Mouse (Mus musculus) heart, embryonic 14.5 days (tissue): ENCODE data around the gene Galt. TPM values are rescaled to one million over a fixed set of nuclear protein-coding genes. Genes with fewer than 3 reads are reported as not detected.
A peak's percentile ranks its signal among the peaks of the same experiment; 100 is the strongest.
"Not testable (repeated sequence)": the region's sequence is repeated elsewhere in the genome, so short reads cannot be mapped to it uniquely, and the experiment has no call there.

Source experiments
- ATAC-seq: fragments of 200-750 bp; cut with Nextera tagmentation; 2 replicates; pipeline ENCODE4 v1.8.0; 2017; ENCODE audit warnings: low read depth, moderate TSS enrichment; ENCODE audit not compliant: insufficient number of reproducible peaks, insufficient read depth, low FRiP score
- H3K27ac ChIP-seq, 2 experiments: fragments of 200-500 bp in 1 of 2; fragments of 300-500 bp in 1 of 2; sonication (generic) in 1 of 2; replicated peaks in 1 of 2; 2 replicates each; pipeline ENCODE4 v1.5.1; 2012 to 2014; ENCODE audit warnings: low read depth in 2 of 2, low read length in 2 of 2, control low read depth in 1 of 2, mild to moderate bottlenecking in 1 of 2, mixed read lengths in 1 of 2; ENCODE audit not compliant: control insufficient read depth in 1 of 2, insufficient read depth in 1 of 2
- H3K27me3 ChIP-seq: fragments of 300-500 bp; sonication (generic); 2 replicates; pipeline ENCODE4 v1.6.1; 2014; ENCODE audit warnings: mild to moderate bottlenecking, low read length, control low read depth; ENCODE audit not compliant: control insufficient read depth, insufficient read depth
- H3K36me3 ChIP-seq: fragments of 300-500 bp; sonication (generic); 2 replicates; pipeline ENCODE4 v1.6.1; 2014; ENCODE audit warnings: mild to moderate bottlenecking, control low read depth, low read length, mixed read lengths; ENCODE audit not compliant: control insufficient read depth, insufficient read depth
- H3K4me1 ChIP-seq, 2 experiments: fragments of 200-500 bp in 1 of 2; fragments of 300-500 bp in 1 of 2; sonication (generic) in 1 of 2; 2 replicates each; pipeline ENCODE4 v1.6.1; 2012 to 2014; ENCODE audit warnings: low read length in 2 of 2, control low read depth in 1 of 2, mixed read lengths in 1 of 2; ENCODE audit not compliant: control insufficient read depth in 2 of 2, insufficient read depth in 2 of 2
- H3K4me2 ChIP-seq: fragments of 300-500 bp; sonication (generic); 2 replicates; pipeline ENCODE4 v1.6.1; 2014; ENCODE audit warnings: mild to moderate bottlenecking, low read length
- H3K4me3 ChIP-seq, 2 experiments: fragments of 200-500 bp in 1 of 2; fragments of 300-500 bp in 1 of 2; sonication (generic) in 1 of 2; 2 replicates each; pipeline ENCODE4 v1.5.1; 2012 to 2014; ENCODE audit warnings: low read length in 2 of 2, mild to moderate bottlenecking in 2 of 2, control low read depth in 1 of 2, low read depth in 1 of 2, moderate library complexity in 1 of 2; ENCODE audit not compliant: control insufficient read depth in 1 of 2, insufficient read depth in 1 of 2
- H3K9ac ChIP-seq: fragments of 300-500 bp; sonication (generic); 2 replicates; pipeline ENCODE4 v1.6.1; 2014; ENCODE audit warnings: mild to moderate bottlenecking, low read length
- H3K9me3 ChIP-seq: fragments of 300-500 bp; sonication (generic); 2 replicates; pipeline ENCODE4 v1.6.1; 2016; ENCODE audit warnings: low read length, control low read depth; ENCODE audit not compliant: control insufficient read depth
- WGBS: fragments of 180-500 bp; shearing (Covaris S2); extraction: QIAGEN DNeasy Blood & Tissue Kit; methylation state at CpG from one replicate; pipeline ENCODE4 v1.1.7; 2014; 5-methylcytosine and 5-hydroxymethylcytosine counted together
- polyA plus RNA-seq: library from polyadenylated mRNA; unstranded; fragments of >200 nt; fragmentation: Nextera tagmentation; extraction: Ambion mirVana; gene quantifications from 2 replicates; pipeline ENCODE4 v1.2.1, GENCODE M21; 2014

Gene Galt
- polyA plus RNA-seq, 1 experiment from 2014 or later = 59.6 TPM

GRCm38 (mm10) chr4:41762688-41763114, 7.7 kb downstream of the Galt start:
- ATAC-seq, H3K9me3 ChIP-seq, H3K27me3 ChIP-seq: not testable (repeated sequence)
- Histone ChIP-seq H3K9ac (peak overlapping the region; percentile 72), H3K4me1 (peaks cover 26 to 40% of the 10 kb centered on the region in 2 experiments), H3K36me3 (peaks cover 33% of the 10 kb centered on the region), H3K27ac (peak overlapping the region; percentile 84 to 96), H3K4me2 (peak overlapping the region; percentile 79), H3K4me3 (peak overlapping the region; percentile 7 to 49; a peak in 3 of 4 replicates)
- WGBS = 44% methylated on average over 8 of the region's 8 CpGs

GRCm38 (mm10) chr4:41763176-41763575, 8.1 kb downstream of the Galt start:
- not testable (repeated sequence) for H3K9ac ChIP-seq, H3K9me3 ChIP-seq, ATAC-seq, H3K4me3 ChIP-seq, H3K4me2 ChIP-seq, H3K27me3 ChIP-seq
- WGBS = 82% methylated on average over 5 of the region's 6 CpGs
- Histone ChIP-seq H3K4me1 (peaks cover 26 to 40% of the 10 kb centered on the region in 2 experiments), H3K27ac (peak overlapping the region in 1 of 2 experiments; percentile 84; a peak in 1 of 4 replicates), H3K36me3 (peaks cover 33% of the 10 kb centered on the region)

- not testable (repeated sequence) for H3K4me1 ChIP-seq, H3K27me3 ChIP-seq, H3K27ac ChIP-seq, H3K4me2 ChIP-seq, H3K9me3 ChIP-seq, H3K4me3 ChIP-seq, H3K9ac ChIP-seq, ATAC-seq
- peaks cover 26% of the 10 kb centered on the region for H3K36me3 ChIP-seq
- WGBS = 86% methylated on average over 10 of the region's 10 CpGs
Measured at GRCm38 (mm10) chr4:41767301-41767700, 12.3 kb downstream of the Galt start.

GRCm38 (mm10) chr4:41772946-41773345, 17.9 kb downstream of the Galt start:
- peak overlapping the region; percentile 48 for H3K4me2 ChIP-seq
- H3K4me1 ChIP-seq, H3K36me3 ChIP-seq, H3K9me3 ChIP-seq, H3K27ac ChIP-seq, H3K27me3 ChIP-seq, ATAC-seq: not testable (repeated sequence)
- peak overlapping the region; percentile 50; the same call in 1 of the 2 replicates for H3K9ac ChIP-seq
- WGBS = 13% methylated on average over 6 of the region's 16 CpGs
- peak overlapping the region; percentile 23 to 38 for H3K4me3 ChIP-seq

- H3K36me3 ChIP-seq = not testable (repeated sequence)
- Histone ChIP-seq H3K4me2 (peak overlapping the region; percentile 52), H3K27ac (peak overlapping the region in 1 of 2 experiments; percentile 55; a peak in 2 of 4 replicates)
Measured at GRCm38 (mm10) chr4:41773502-41773901, 18.5 kb downstream of the Galt start.

GRCm38 (mm10) chr4:41774002-41774401, 19.0 kb downstream of the Galt start, which contains the start of gene Ccl27a:
Gene Ccl27a, minus strand, starts transcription at chr4:41774247.
- Histone ChIP-seq H3K4me2 (peak within 1 kb of the TSS; percentile 52), H3K4me3 (peak within 1 kb of the TSS; percentile 39 to 44), H3K9ac (peak within 1 kb of the TSS; percentile 55; the same call in 1 of the 2 replicates), H3K27ac (peak within 1 kb of the TSS; percentile 31 to 70)
- not testable (repeated sequence) for H3K27me3 ChIP-seq, ATAC-seq, H3K9me3 ChIP-seq, H3K36me3 ChIP-seq, H3K4me1 ChIP-seq
- WGBS = 3% methylated on average over 12 of the region's 14 CpGs

More at GRCm38 (mm10) chr4:41773502-41773901, 18.5 kb downstream of the Galt start:
- ATAC-seq, H3K4me1 ChIP-seq, H3K27me3 ChIP-seq, H3K9me3 ChIP-seq: not testable (repeated sequence)
- Histone ChIP-seq H3K4me3 (peak overlapping the region; percentile 39 to 44), H3K9ac (peak overlapping the region; percentile 55; the same call in 1 of the 2 replicates)
- WGBS = under 1% methylated on average over 17 of the region's 25 CpGs

- Histone ChIP-seq H3K27ac (peak overlapping the region; percentile 31 to 70), H3K4me2 (peak overlapping the region; percentile 52)
- not testable (repeated sequence) for H3K9me3 ChIP-seq, ATAC-seq, H3K9ac ChIP-seq, H3K27me3 ChIP-seq, H3K4me1 ChIP-seq, H3K4me3 ChIP-seq, H3K36me3 ChIP-seq
- WGBS = 73% methylated on average over 3 of the region's 3 CpGs
Measured at GRCm38 (mm10) chr4:41774506-41774905, 19.5 kb downstream of the Galt start.

- H3K27me3 ChIP-seq, H3K27ac ChIP-seq, ATAC-seq, H3K36me3 ChIP-seq, H3K4me1 ChIP-seq, H3K4me2 ChIP-seq, H3K4me3 ChIP-seq, H3K9me3 ChIP-seq, H3K9ac ChIP-seq: not testable (repeated sequence)
- WGBS = 74% methylated on average over 1 of the region's 1 CpGs
Measured at GRCm38 (mm10) chr4:41775840-41776239, 20.8 kb downstream of the Galt start.
